Mouse (Mus musculus) gastrocnemius, postnatal 14 days (tissue): ENCODE data around the gene Zfp62. TPM values are rescaled to one million over a fixed set of nuclear protein-coding genes. Genes with fewer than 3 reads are reported as not detected.

ENCODE experiments used
- DNase-seq: peaks from one replicate; pipeline ENCODE4 v3.0.0; 2021; ENCODE audit warnings: mixed read lengths
- intact Hi-C: fragments of 180-260 bp; cut with DNase I; formaldehyde crosslinking; loops from one replicate; pipeline ENCODE4 v1.15.1; 2025; ENCODE audit warnings: low total_unique reads
- total RNA-seq, 2 experiments: library from RNA; stranded (reverse); gene quantifications; 2 replicates each; pipeline ENCODE4 v1.2.3; 2021

The Zfp62 gene
- total RNA-seq, 2 experiments from 2014 or later, result 16.5 to 18.1 TPM

- intact Hi-C loops, result no loop called here
- no peak for DNase-seq
These were observed 42.7 kb downstream of the Zfp62 start for GRCm38 (mm10) chr11:49245634-49246415.

GRCm38 (mm10) chr11:49246523-49246922 lies 43.4 kb downstream of the Zfp62 start:
- no peak for DNase-seq
- intact Hi-C loops, result no loop called here

- DNase-seq, result no peak
- intact Hi-C loops, result no loop called here
These were observed 44.2 kb downstream of the Zfp62 start for GRCm38 (mm10) chr11:49247255-49247654.

GRCm38 (mm10) chr11:49248226-49248973 lies 45.3 kb downstream of the Zfp62 start:
- DNase-seq, result no peak
- intact Hi-C loops, result no loop called here

GRCm38 (mm10) chr11:49248974-49249700 lies 46.0 kb downstream of the Zfp62 start:
- no peak for DNase-seq
- intact Hi-C loops, result no loop called here

GRCm38 (mm10) chr11:49249811-49250421 lies 46.8 kb downstream of the Zfp62 start:
- intact Hi-C loops, result loop anchor here (5.0 kb wide), 1 partner anchor 48 kb away; the partner anchor contains the start of gene Zfp62
- no peak for DNase-seq

GRCm38 (mm10) chr11:49250422-49251379 lies 47.6 kb downstream of the Zfp62 start:
- intact Hi-C loops, result loop anchor here (5.0 kb wide), 1 partner anchor 48 kb away; the partner anchor contains the start of gene Zfp62
- DNase-seq, result peak; percentile 92

GRCm38 (mm10) chr11:49251380-49251761 lies 48.3 kb downstream of the Zfp62 start:
- DNase-seq, result no peak
- intact Hi-C loops, result loop anchor here (5.0 kb wide), 1 partner anchor 49 kb away; the partner anchor contains the start of gene Zfp62

GRCm38 (mm10) chr11:49252048-49252447 lies 49.0 kb downstream of the Zfp62 start:
- intact Hi-C loops, result loop anchor here (5.0 kb wide), 1 partner anchor 50 kb away; the partner anchor contains the start of gene Zfp62
- no peak for DNase-seq

- no peak for DNase-seq
These were observed 49.9 kb downstream of the Zfp62 start for GRCm38 (mm10) chr11:49253035-49253434.

GRCm38 (mm10) chr11:49259296-49259695 lies 56.2 kb downstream of the Zfp62 start:
- intact Hi-C loops, result no loop called here

More at GRCm38 (mm10) chr11:49253035-49253434, 49.9 kb downstream of the Zfp62 start:
- intact Hi-C loops, result loop anchor here (5.0 kb wide), 1 partner anchor 51 kb away; the partner anchor contains the start of gene Zfp62

GRCm38 (mm10) chr11:49259829-49260228 lies 56.7 kb downstream of the Zfp62 start:
- intact Hi-C loops, result no loop called here
- DNase-seq, result no peak

More at GRCm38 (mm10) chr11:49259296-49259695, 56.2 kb downstream of the Zfp62 start:
- DNase-seq, result no peak

GRCm38 (mm10) chr11:49260598-49261312 lies 57.7 kb downstream of the Zfp62 start:
- intact Hi-C loops, result no loop called here
- no peak for DNase-seq

- intact Hi-C loops, result no loop called here
- DNase-seq, result no peak
These were observed 58.3 kb downstream of the Zfp62 start for GRCm38 (mm10) chr11:49261313-49261855.

GRCm38 (mm10) chr11:49262286-49262685 lies 59.2 kb downstream of the Zfp62 start:
- intact Hi-C loops, result no loop called here
- no peak for DNase-seq

- intact Hi-C loops, result no loop called here
- DNase-seq, result no peak
These were observed 60.1 kb downstream of the Zfp62 start for GRCm38 (mm10) chr11:49263149-49263548.

GRCm38 (mm10) chr11:49264081-49264480 lies 61.0 kb downstream of the Zfp62 start:
- DNase-seq, result no peak
- intact Hi-C loops, result no loop called here
